Mouse (Mus musculus): ENCODE measurements around the gene Tedc1. TPM values are rescaled to one million over a fixed set of nuclear protein-coding genes. Genes with fewer than 3 reads are reported as not detected.

Gene Tedc1
- total RNA-seq, 2 experiments from 2014 or later, result 2.0 to 2.5 TPM

DNA sequence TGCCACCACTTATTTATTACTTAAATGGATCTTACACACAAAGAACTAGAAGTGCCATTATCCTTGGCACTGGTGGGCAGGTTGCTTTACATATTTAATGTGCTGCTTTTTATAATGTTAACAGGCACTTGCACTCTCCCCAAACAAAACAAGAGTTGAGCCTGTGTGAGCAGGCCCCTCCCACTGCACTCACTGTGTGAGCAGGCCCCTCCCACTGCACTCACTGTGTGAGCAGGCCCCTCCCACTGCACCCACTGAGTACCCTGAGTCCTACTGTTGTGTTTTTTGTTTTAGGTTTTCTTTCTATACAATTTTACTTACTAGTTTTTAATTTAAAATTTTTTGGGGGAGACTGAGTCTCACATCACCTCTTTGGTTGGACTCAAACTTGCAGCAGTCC is 45.8 kb downstream of the Tedc1 start:
- DNase-seq, result no peak

DNA sequence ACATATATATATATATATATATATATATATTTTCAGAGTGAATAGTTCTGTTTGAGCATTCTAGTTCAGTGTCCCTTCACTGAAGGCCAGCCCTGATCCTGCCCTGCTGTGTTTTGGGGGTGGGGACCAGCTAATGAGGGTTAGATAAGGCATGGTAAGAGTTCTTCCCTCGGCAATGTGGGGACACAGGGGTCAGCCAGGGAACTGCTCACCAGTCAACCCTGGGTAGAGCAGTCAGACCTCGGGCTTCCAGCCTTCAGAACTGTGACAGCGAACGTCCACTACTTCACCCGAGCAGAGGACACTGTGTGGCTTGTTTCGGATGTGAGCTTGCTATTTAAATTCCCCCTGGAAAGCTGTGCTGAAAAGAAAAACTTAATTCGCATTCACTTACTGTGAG is 47.3 kb downstream of the Tedc1 start:
- no peak for DNase-seq

DNA sequence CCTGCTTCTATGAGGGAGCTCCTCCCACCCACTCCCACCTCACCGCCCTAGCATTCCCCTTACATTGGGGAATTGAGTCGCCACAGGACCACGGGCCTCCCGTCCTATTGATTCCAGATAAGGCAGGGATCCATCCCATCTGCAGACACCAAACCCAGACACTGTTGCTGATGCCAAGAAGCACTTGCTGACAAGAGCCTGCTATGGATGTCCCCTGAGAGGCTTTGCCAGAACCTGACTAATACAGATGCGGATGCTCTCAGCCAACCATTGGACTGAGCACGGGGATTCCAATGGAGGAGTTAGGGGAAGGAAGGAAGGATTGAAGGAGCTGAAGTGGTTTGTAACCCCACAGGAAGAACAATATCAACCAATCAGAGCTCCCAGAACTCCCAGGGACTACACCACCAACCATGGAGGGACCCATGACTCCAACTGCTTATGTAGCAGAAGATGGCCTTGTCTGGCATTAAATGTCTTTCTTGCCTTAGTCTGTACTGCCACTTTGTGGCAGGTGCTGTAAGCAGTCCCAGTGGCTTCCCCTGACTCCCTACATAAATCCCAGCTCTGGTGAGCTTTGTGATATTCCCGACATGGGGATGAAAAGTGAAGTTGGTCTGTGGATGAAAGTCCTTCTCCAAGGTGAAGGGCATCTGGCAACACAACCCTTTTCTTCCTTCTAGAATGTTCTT is 49.2 kb downstream of the Tedc1 start:
- no peak for DNase-seq

DNA sequence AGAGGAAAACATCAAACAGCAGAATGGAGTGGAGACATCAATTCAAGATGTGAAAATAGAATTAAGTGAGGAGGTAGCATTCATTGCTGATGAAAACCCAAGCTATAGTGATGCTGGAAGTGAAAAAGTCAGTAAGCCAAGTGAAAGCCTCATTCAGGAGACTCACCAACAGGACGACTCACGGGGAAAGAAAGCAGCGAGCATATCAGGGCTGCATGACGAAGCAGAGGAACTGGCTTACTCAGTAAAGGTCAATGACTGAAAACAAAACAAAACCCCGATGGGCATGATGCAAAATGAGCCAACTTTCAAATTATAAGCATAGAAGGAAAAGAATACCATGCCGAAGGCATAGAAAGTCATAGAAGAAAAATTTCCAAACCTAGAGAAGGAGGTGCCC is 51.5 kb downstream of the Tedc1 start:
- no peak for DNase-seq

DNA sequence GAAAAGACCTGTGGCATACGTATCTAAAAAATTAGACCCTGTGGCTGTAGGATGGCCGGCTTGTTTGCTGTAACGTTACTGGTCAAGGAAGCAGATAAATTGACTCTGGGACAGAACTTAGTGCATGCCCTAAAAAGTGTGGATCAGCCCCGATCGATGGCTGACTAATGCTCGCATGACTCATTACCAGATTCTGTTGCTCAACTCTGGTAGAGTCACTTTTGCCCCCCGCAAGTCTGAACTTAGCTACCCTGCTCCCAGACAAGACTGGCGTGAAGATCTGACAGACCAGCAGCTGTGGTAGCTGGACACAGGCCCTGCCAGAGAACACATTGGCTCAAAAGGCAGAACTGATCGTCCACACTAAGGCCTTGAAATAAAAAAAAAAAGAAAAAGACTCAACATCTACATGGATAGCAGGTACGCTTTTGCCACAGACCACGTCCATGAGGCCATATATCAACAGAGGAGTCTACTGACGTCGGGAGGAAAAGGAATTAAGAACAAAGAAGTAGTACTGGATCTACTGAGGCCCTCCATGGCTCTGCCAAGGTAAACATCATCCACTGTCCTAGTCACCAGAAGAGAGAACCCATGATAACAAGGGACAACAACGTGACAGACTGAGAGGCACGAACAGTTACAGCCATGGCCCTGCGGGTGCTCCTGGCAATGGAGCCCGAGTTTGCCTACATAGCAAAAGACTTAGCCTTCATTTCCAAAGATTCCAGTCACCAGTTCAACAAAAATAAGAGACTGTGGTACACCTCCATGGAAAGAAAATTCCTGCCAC is 54.6 kb downstream of the Tedc1 start:
- DNase-seq, result no peak

DNA sequence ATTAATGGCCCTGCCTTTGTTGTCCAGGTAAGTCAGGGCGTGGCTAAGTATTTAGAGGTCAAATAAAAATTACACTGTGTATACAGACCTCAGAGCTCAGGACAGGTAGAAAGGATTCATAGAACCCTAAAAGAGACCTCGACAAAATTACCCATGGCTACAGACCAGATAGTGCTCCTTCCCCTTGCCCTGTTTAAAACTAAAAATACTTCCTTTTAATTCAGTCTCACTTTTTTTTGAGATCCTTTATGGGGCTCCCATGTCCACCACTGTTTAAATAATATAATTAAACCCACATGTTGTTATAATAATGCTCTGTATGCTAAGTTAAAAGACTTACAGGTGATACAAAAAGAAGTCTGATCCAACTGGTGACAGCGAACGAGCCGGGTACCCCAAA is 55.6 kb downstream of the Tedc1 start:
- DNase-seq, result no peak

DNA sequence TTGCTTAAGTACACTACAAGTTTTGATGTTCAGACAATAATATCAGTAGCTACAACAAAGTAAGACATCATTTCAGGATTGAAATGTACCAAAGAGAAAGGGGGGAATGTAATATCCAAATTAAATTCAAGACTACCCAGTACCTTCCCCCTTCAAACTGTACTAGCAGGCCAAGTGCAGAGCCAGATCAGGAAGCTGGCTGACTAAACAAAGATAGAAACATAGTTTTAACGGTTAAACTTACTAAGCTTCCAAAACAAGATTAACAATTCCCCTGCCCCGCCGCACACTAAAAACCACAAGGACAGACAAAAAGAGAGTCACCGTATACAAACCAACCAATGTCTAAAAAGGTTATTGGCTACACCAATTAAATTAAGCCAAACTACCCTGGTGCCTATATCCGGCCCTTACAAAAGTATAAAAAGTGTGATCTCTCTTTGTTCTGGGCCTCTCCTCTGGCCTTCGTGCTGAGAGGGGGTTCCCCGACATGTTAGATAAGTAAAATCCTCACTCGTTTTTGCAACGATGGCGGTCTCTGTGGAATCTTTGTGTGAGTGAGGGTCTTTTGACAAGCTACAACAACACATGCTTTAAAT is 56.2 kb downstream of the Tedc1 start:
- DNase-seq, result no peak

DNA sequence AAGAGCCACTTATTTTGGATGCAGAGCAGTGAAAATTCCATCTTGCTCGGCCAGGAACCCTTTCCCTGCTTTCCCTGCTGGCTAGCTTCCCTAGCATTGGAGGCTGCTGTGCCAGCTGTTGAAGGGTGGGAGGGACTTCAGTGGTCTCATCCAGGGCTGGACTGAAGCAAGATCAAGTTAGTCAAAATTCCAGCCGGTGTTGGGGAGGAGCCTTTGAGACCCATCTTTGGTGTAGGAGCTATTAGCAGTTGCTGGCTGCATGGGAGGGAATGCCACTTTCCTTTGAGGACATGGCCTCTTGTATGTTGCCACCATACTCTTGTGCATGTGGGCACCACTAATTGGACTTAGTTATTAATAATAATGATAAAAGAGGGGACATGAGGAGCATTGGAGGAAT is 57.0 kb downstream of the Tedc1 start:
- no peak for DNase-seq

DNA sequence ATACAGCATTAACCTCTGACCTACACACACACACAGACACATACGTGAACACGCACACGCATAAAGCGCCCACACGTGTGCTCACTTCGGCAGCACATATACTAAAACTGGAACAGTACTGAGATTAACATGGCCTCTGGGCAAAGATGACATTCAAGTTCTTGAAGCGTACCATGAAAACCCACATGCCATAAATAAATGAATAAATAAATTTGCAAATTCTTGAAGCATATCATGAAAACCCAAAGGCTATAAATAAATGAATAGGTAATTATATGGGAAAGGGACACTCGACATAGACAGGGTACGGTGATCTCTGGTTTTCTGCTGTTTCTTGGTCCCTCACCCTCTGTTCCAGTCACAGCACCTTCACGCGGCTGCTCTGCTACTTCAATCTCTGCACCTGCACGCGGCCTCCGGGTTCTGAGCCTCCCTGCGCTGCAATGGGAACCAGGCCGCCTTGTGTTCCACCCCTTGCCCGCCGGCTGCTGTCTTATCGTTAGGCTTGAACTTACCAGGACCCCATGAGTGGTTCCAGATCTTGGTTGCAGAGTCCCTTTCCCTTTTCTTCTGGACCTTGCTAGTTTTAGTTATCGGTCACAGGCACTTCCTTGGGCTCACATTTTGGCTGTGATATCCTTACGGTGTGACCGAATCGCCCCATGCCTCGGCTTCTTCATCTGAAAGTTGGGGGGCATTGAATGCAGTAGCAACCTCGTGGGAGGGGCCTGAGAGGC is 58.0 kb downstream of the Tedc1 start:
- DNase-seq, result no peak

DNA sequence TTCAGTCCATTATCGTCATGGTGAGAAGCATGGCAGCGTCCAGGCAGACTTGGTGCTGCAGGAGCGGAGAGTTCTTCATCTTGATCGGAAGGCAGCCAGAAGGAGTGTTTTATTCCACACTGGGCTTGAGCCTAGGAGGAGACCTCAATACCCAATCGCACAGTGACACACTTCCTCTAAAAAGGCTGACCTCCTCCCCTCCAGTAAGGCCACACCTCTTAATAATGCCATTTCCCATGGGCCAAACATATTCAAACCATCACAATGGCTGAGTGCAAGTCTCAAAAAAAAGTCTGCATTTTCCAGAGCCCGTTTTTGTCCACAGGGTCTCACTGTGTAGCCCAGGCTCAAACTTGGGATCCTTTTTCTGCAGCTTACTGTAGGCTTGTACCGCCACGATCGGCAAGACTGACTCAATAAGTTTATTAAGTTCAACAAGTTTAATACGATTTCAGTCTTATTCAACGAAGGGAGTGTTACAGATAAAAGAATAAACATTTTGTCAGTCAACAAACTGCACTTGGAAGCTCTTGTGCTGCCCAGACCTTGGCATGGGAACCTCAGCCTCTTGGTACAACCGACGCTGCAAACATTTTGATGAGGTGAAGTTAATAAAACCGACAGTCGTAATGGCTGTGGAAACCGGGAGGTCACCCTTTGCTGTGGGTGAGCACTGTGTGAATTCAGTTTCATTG is 58.9 kb downstream of the Tedc1 start:
- DNase-seq, result no peak

Other genes with a start within 250 kb of the Tedc1 start
- 10 to 100 TPM; 29.4 to 40.0 TPM for gene Jag2, start 226.6 kb upstream of the Tedc1 start, total RNA-seq (2021)
- gene Nudt14, start 214.3 kb upstream of the Tedc1 start, total RNA-seq (2021), result 10 to 100 TPM; 17.3 to 17.5 TPM
- 10 to 100 TPM; 10.4 to 12.7 TPM for gene Btbd6, start 179.9 kb upstream of the Tedc1 start, total RNA-seq (2021)
- 10 to 100 TPM; 28.2 to 37.9 TPM for gene Brf1, start 155.7 kb upstream of the Tedc1 start, total RNA-seq (2021)
- 10 to 100 TPM; 51.8 to 54.4 TPM for gene Pacs2, start 141.9 kb upstream of the Tedc1 start, total RNA-seq (2021)
- gene Tex22, start 81.9 kb upstream of the Tedc1 start, total RNA-seq (2021), result under 1 TPM in 1 of 2 experiments, not detected in 1; 0.20 TPM
- 10 to 100 TPM; 46.0 to 52.0 TPM for gene Mta1, start 58.1 kb upstream of the Tedc1 start, total RNA-seq (2021)
- gene Crip2, start 16.2 kb upstream of the Tedc1 start, total RNA-seq (2021), result 100 to 1,000 TPM in 1 of 2 experiments, 10 to 100 TPM in 1; 94.0 to 102 TPM
- gene Crip1, start 10.1 kb upstream of the Tedc1 start, total RNA-seq (2021), result 100 to 1,000 TPM; 143 to 189 TPM
- 1 to 10 TPM in 1 of 2 experiments, under 1 TPM in 1; 0.85 to 1.5 TPM for gene Tmem121, start 29.5 kb downstream of the Tedc1 start, total RNA-seq (2021)